Mouse (Mus musculus): Measurements from ENCODE around the gene Nat8l. TPM values are rescaled to one million over a fixed set of nuclear protein-coding genes. Genes with fewer than 3 reads are reported as not detected.

Nat8l gene
- polyA plus RNA-seq, 1 experiment from 2014 or later, result 0.64 TPM

- H3K4me3 ChIP-seq, result no peak overlapping the region
- H3K4me1 ChIP-seq (replicated peaks), result peaks cover 3% of the 10 kb centered on the region; the same call in 1 of the 2 replicates
- H3K27ac ChIP-seq (ENCODE audit: poor library complexity, severe bottlenecking), result no peak overlapping the region
- peaks cover 36% of the 10 kb centered on the region for H3K27me3 ChIP-seq (replicated peaks)
- no peak for ATAC-seq (ENCODE audit: insufficient number of reproducible peaks, low FRiP score)
- peaks cover 6% of the 10 kb centered on the region; the same call in 1 of the 2 replicates for H3K36me3 ChIP-seq
- 81% methylated on average over 4 of the region's 4 CpGs for WGBS
- no peaks in the 10 kb centered on the region for H3K9me3 ChIP-seq (replicated peaks)
- no peak overlapping the region for H3K9ac ChIP-seq
- no peak overlapping the region for H3K4me2 ChIP-seq
These were observed 6.9 kb downstream of the Nat8l start for GRCm38 (mm10) chr5:34002636-34003035.

- Histone ChIP-seq H3K4me3 (no peak overlapping the region), H3K27me3 (replicated peaks) (peaks cover 21% of the 10 kb centered on the region), H3K9me3 (replicated peaks) (no peaks in the 10 kb centered on the region), H3K9ac (no peak overlapping the region), H3K4me2 (no peak overlapping the region), H3K27ac (ENCODE audit: poor library complexity, severe bottlenecking) (no peak overlapping the region), H3K4me1 (replicated peaks) (no peaks in the 10 kb centered on the region), H3K36me3 (peaks cover 6% of the 10 kb centered on the region; the same call in 1 of the 2 replicates)
- 62% methylated on average over 5 of the region's 5 CpGs for WGBS
- no peak for ATAC-seq (ENCODE audit: insufficient number of reproducible peaks, low FRiP score)
These were observed 8.8 kb downstream of the Nat8l start for GRCm38 (mm10) chr5:34004618-34005017.

- no peaks in the 10 kb centered on the region for H3K4me1 ChIP-seq (replicated peaks)
- H3K9me3 ChIP-seq (replicated peaks), result no peaks in the 10 kb centered on the region
- no peaks in the 10 kb centered on the region for H3K36me3 ChIP-seq
- H3K27ac ChIP-seq (ENCODE audit: poor library complexity, severe bottlenecking), result no peak overlapping the region
- H3K27me3 ChIP-seq (replicated peaks), result peaks cover 17% of the 10 kb centered on the region; the same call in 1 of the 2 replicates
- no peak overlapping the region for H3K4me3 ChIP-seq
- no peak for ATAC-seq (ENCODE audit: insufficient number of reproducible peaks, low FRiP score)
- H3K4me2 ChIP-seq, result no peak overlapping the region
- no peak overlapping the region for H3K9ac ChIP-seq
- WGBS, result 79% methylated on average over 4 of the region's 4 CpGs
These were observed 11.0 kb downstream of the Nat8l start for GRCm38 (mm10) chr5:34006832-34007231.

GRCm38 (mm10) chr5:34007392-34007941, 11.7 kb downstream of the Nat8l start:
- H3K27ac ChIP-seq (ENCODE audit: poor library complexity, severe bottlenecking), result no peak overlapping the region
- H3K4me1 ChIP-seq (replicated peaks), result no peaks in the 10 kb centered on the region
- WGBS, result 69% methylated on average over 4 of the region's 4 CpGs
- H3K4me3 ChIP-seq, result no peak overlapping the region
- H3K9me3 ChIP-seq (replicated peaks), result no peaks in the 10 kb centered on the region
- ATAC-seq (ENCODE audit: insufficient number of reproducible peaks, low FRiP score), result no peak
- no peak overlapping the region for H3K4me2 ChIP-seq
- H3K9ac ChIP-seq, result no peak overlapping the region
- H3K27me3 ChIP-seq (replicated peaks), result peaks cover 23% of the 10 kb centered on the region; the same call in 1 of the 2 replicates
- no peaks in the 10 kb centered on the region for H3K36me3 ChIP-seq

GRCm38 (mm10) chr5:34014652-34015051, 18.9 kb downstream of the Nat8l start:
- no peak overlapping the region for H3K4me2 ChIP-seq
- no peaks in the 10 kb centered on the region for H3K4me1 ChIP-seq (replicated peaks)
- 54% methylated on average over 1 of the region's 1 CpGs for WGBS
- no peaks in the 10 kb centered on the region for H3K36me3 ChIP-seq
- no peak overlapping the region for H3K27ac ChIP-seq (ENCODE audit: poor library complexity, severe bottlenecking)
- no peak overlapping the region for H3K9ac ChIP-seq
- peaks cover 18% of the 10 kb centered on the region; the same call in 1 of the 2 replicates for H3K27me3 ChIP-seq (replicated peaks)
- no peak overlapping the region for H3K4me3 ChIP-seq
- H3K9me3 ChIP-seq (replicated peaks), result no peaks in the 10 kb centered on the region
- no peak for ATAC-seq (ENCODE audit: insufficient number of reproducible peaks, low FRiP score)

- H3K9ac ChIP-seq, result no peak overlapping the region
- ATAC-seq (ENCODE audit: insufficient number of reproducible peaks, low FRiP score), result no peak
- WGBS, result 74% methylated on average over 4 of the region's 4 CpGs
These were observed 23.2 kb downstream of the Nat8l start for GRCm38 (mm10) chr5:34018968-34019367.

GRCm38 (mm10) chr5:34030101-34030500, 34.3 kb downstream of the Nat8l start:
- no peaks in the 10 kb centered on the region for H3K9me3 ChIP-seq (replicated peaks)
- H3K4me2 ChIP-seq, result no peak overlapping the region
- no peaks in the 10 kb centered on the region for H3K4me1 ChIP-seq (replicated peaks)
- no peak overlapping the region for H3K4me3 ChIP-seq
- no peaks in the 10 kb centered on the region for H3K27me3 ChIP-seq (replicated peaks)
- no peak overlapping the region for H3K27ac ChIP-seq (ENCODE audit: poor library complexity, severe bottlenecking)
- no peaks in the 10 kb centered on the region for H3K36me3 ChIP-seq
- WGBS, result 69% methylated on average over 4 of the region's 4 CpGs
- H3K9ac ChIP-seq, result no peak overlapping the region
- no peak for ATAC-seq (ENCODE audit: insufficient number of reproducible peaks, low FRiP score)

More at GRCm38 (mm10) chr5:34018968-34019367, 23.2 kb downstream of the Nat8l start:
- Histone ChIP-seq H3K9me3 (replicated peaks) (no peaks in the 10 kb centered on the region), H3K4me2 (no peak overlapping the region), H3K4me1 (replicated peaks) (no peaks in the 10 kb centered on the region), H3K27me3 (replicated peaks) (no peaks in the 10 kb centered on the region), H3K36me3 (no peaks in the 10 kb centered on the region), H3K4me3 (no peak overlapping the region), H3K27ac (ENCODE audit: poor library complexity, severe bottlenecking) (no peak overlapping the region)

- Histone ChIP-seq H3K9me3 (replicated peaks) (no peaks in the 10 kb centered on the region), H3K27me3 (replicated peaks) (no peaks in the 10 kb centered on the region), H3K36me3 (no peaks in the 10 kb centered on the region), H3K4me3 (no peak overlapping the region), H3K27ac (ENCODE audit: poor library complexity, severe bottlenecking) (no peak overlapping the region), H3K4me1 (replicated peaks) (no peaks in the 10 kb centered on the region), H3K9ac (no peak overlapping the region), H3K4me2 (no peak overlapping the region)
- WGBS, result 54% methylated on average over 6 of the region's 6 CpGs
- no peak for ATAC-seq (ENCODE audit: insufficient number of reproducible peaks, low FRiP score)
These were observed 35.2 kb downstream of the Nat8l start for GRCm38 (mm10) chr5:34031022-34031421.

GRCm38 (mm10) chr5:34032520-34032919, 36.7 kb downstream of the Nat8l start:
- no peaks in the 10 kb centered on the region for H3K36me3 ChIP-seq
- ATAC-seq (ENCODE audit: insufficient number of reproducible peaks, low FRiP score), result no peak
- no peaks in the 10 kb centered on the region for H3K27me3 ChIP-seq (replicated peaks)
- H3K9ac ChIP-seq, result no peak overlapping the region
- no peaks in the 10 kb centered on the region for H3K9me3 ChIP-seq (replicated peaks)
- no peaks in the 10 kb centered on the region for H3K4me1 ChIP-seq (replicated peaks)
- H3K4me3 ChIP-seq, result no peak overlapping the region
- WGBS, result 59% methylated on average over 3 of the region's 3 CpGs
- no peak overlapping the region for H3K27ac ChIP-seq (ENCODE audit: poor library complexity, severe bottlenecking)
- no peak overlapping the region for H3K4me2 ChIP-seq

Other genes starting within 250 kb of the Nat8l start
- gene Letm1, start 213.2 kb upstream of the Nat8l start, polyA plus RNA-seq (2016; fragmentation: Nextera tagmentation; extraction: Ambion mirVana), result 51.7 and 53.1 TPM in 2 replicates
- 43.7 and 50.9 TPM in 2 replicates for gene Nsd2, start 175.3 kb upstream of the Nat8l start, polyA plus RNA-seq (2016; fragmentation: Nextera tagmentation; extraction: Ambion mirVana)
- 36.5 and 39.8 TPM in 2 replicates for gene Nelfa, start 59.6 kb upstream of the Nat8l start, polyA plus RNA-seq (2016; fragmentation: Nextera tagmentation; extraction: Ambion mirVana)
- 93.7 and 97.0 TPM in 2 replicates for gene Gm1673, start 12.6 kb upstream of the Nat8l start, polyA plus RNA-seq (2016; fragmentation: Nextera tagmentation; extraction: Ambion mirVana)
- 0.37 and 0.40 TPM in 2 replicates for gene Poln, start 173.5 kb downstream of the Nat8l start, polyA plus RNA-seq (2016; fragmentation: Nextera tagmentation; extraction: Ambion mirVana)
- 30.8 and 32.0 TPM in 2 replicates for gene Haus3, start 173.5 kb downstream of the Nat8l start, polyA plus RNA-seq (2016; fragmentation: Nextera tagmentation; extraction: Ambion mirVana)
- 23.8 and 24.5 TPM in 2 replicates for gene Mxd4, start 191.7 kb downstream of the Nat8l start, polyA plus RNA-seq (2016; fragmentation: Nextera tagmentation; extraction: Ambion mirVana)